ENCODE assay signal across 11 mouse cellular contexts in the genomic region with DNA sequence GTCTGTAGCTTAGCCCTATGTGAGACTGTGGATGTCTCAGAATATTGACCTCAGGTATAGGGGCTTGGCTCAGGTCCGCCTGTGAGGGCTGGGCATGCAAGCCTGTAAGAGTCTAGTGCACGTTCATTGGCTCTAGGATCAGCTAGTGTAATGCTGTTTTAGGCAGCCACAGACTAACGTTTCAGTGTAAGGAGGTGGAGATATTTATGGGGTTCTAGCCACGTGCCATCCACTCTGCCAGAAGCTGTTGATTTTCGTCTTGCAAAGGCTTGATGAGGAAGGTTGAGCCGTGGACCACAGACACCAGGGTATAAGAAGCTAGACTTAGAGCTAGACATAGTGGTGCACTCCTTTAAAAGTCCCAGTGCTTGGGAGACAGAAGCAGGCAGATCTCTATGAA. TPM values are rescaled to one million over a fixed set of nuclear protein-coding genes. Genes with fewer than 3 reads are reported as not detected.
A peak's percentile ranks its signal among the peaks of the same experiment; 100 is the strongest.
DNase-seq lines count a peak whose midpoint lies in the region; ATAC-seq and TF ChIP-seq lines count a peak whose summit lies in the region.
"Had no signal": no experiment of that assay in that cellular context is flagged by ENCODE, and none has a peak within 500 bp of the region (broad histone marks: within the 10 kb centered on the region; RNA-seq: fewer than 3 reads in every experiment).

No protein-coding gene starts in this region.

- DNase-seq in heart, embryonic 10.5 days (ENCODE audit: low spot score): no peak
- DNase-seq in heart, postnatal 36 days: no peak
- DNase-seq in lung, adult 2 months: no peak
- no peak for DNase-seq in urinary bladder, postnatal 14 days (ENCODE audit: low spot score)
- DNase-seq: B cell, adult 2 months; cerebellum, postnatal 14 days; heart, postnatal 14 days had no signal

- H3K4me3 ChIP-seq in heart, embryonic 10.5 days: no peak overlapping the region
- no peak overlapping the region for H3K4me3 ChIP-seq in lung, embryonic 16.5 days (ENCODE audit: low read length)
- no peak overlapping the region for H3K4me3 ChIP-seq in lung, adult 2 months (replicated peaks; ENCODE audit: extremely low read depth, low read depth, low read length)
- H3K4me3 ChIP-seq in intestine, embryonic 15.5 days (replicated peaks): no peak overlapping the region
- H3K4me3 ChIP-seq in stomach, embryonic 16.5 days (replicated peaks; ENCODE audit: low read length): no peak overlapping the region

- TF ChIP-seq CTCF in lung, adult 2 months (IDR thresholded peaks at IDR 0.05; ENCODE audit: insufficient read depth, low read length): no peak

- WGBS in heart, embryonic 10.5 days: 56% methylated on average over 6 of the region's 6 CpGs
- WGBS in lung, embryonic 16.5 days: 67% methylated on average over 6 of the region's 6 CpGs
- 45% methylated on average over 6 of the region's 6 CpGs for WGBS in lung, adult 2 months
- 63% methylated on average over 6 of the region's 6 CpGs for WGBS in intestine, embryonic 15.5 days
- WGBS in stomach, embryonic 16.5 days: 67% methylated on average over 6 of the region's 6 CpGs

- no peak for TF ChIP-seq POLR2A in lung, adult 2 months (IDR thresholded peaks at IDR 0.05; ENCODE audit: borderline replicate concordance, extremely low read depth, low read depth, low read length)

- H3K27me3 ChIP-seq in heart, embryonic 10.5 days (ENCODE audit: insufficient read depth, poor library complexity, severe bottlenecking): no peaks in the 10 kb centered on the region
- no peaks in the 10 kb centered on the region for H3K27me3 ChIP-seq in lung, embryonic 16.5 days (ENCODE audit: control insufficient read depth, insufficient read depth, low read depth, low read length)
- H3K27me3 ChIP-seq in intestine, embryonic 15.5 days (replicated peaks): no peaks in the 10 kb centered on the region
- no peaks in the 10 kb centered on the region for H3K27me3 ChIP-seq in stomach, embryonic 16.5 days (ENCODE audit: control insufficient read depth, insufficient read depth, low read length)

- intact Hi-C loops in heart, postnatal 36 days (cut with DNase I): no loop called here

- no peaks in the 10 kb centered on the region for H3K9me3 ChIP-seq in heart, embryonic 10.5 days
- no peaks in the 10 kb centered on the region for H3K9me3 ChIP-seq in lung, embryonic 16.5 days (ENCODE audit: control insufficient read depth, low read length)
- no peaks in the 10 kb centered on the region for H3K9me3 ChIP-seq in intestine, embryonic 15.5 days
- no peaks in the 10 kb centered on the region for H3K9me3 ChIP-seq in stomach, embryonic 16.5 days (replicated peaks; ENCODE audit: control insufficient read depth, low read length)

- H3K36me3 ChIP-seq in heart, embryonic 10.5 days: peaks cover 14% of the 10 kb centered on the region
- no peaks in the 10 kb centered on the region for H3K36me3 ChIP-seq in lung, embryonic 16.5 days (ENCODE audit: control insufficient read depth, insufficient read depth, low read length)
- no peaks in the 10 kb centered on the region for H3K36me3 ChIP-seq in intestine, embryonic 15.5 days
- H3K36me3 ChIP-seq in stomach, embryonic 16.5 days (ENCODE audit: control insufficient read depth, insufficient read depth, low read length): no peaks in the 10 kb centered on the region

- H3K27ac ChIP-seq in heart, embryonic 10.5 days: 0 out of 2 replicates have a peak overlapping the region, but pooled peaks have one; percentile 30
- 0 out of 2 replicates have a peak overlapping the region, but pooled peaks have one; percentile 20 for H3K27ac ChIP-seq in lung, embryonic 16.5 days (ENCODE audit: low read length)
- H3K27ac ChIP-seq in intestine, embryonic 15.5 days: peak overlapping the region; percentile 57
- peak overlapping the region; percentile 58 for H3K27ac ChIP-seq in stomach, embryonic 16.5 days (ENCODE audit: low read length)

- ATAC-seq in lung, embryonic 16.5 days (ENCODE audit: low read depth): no peak
- no peak for ATAC-seq in intestine, embryonic 15.5 days
- ATAC-seq in stomach, embryonic 16.5 days (ENCODE audit: insufficient read depth, low FRiP score): no peak
- no peak for ATAC-seq in CD4-positive, CD25-positive, alpha-beta regulatory T cell, adult 4 months

- H3K4me2 ChIP-seq in lung, embryonic 16.5 days (ENCODE audit: low read depth, low read length): no peak overlapping the region
- H3K4me2 ChIP-seq in intestine, embryonic 15.5 days (replicated peaks): peak overlapping the region; percentile 39
- H3K4me2 ChIP-seq in stomach, embryonic 16.5 days (ENCODE audit: low read depth, low read length): no peak overlapping the region

- H3K4me1 ChIP-seq in heart, embryonic 10.5 days: peaks cover 80% of the 10 kb centered on the region
- peaks cover 46% of the 10 kb centered on the region for H3K4me1 ChIP-seq in lung, embryonic 16.5 days (replicated peaks; ENCODE audit: control insufficient read depth, insufficient read depth, low read length)
- peaks cover 54% of the 10 kb centered on the region for H3K4me1 ChIP-seq in lung, adult 2 months (ENCODE audit: control insufficient read depth, insufficient read depth, low read length)
- H3K4me1 ChIP-seq in intestine, embryonic 15.5 days (replicated peaks): peaks cover 51% of the 10 kb centered on the region
- peaks cover 53% of the 10 kb centered on the region for H3K4me1 ChIP-seq in stomach, embryonic 16.5 days (ENCODE audit: control insufficient read depth, insufficient read depth, low read length)

- no peak overlapping the region for H3K9ac ChIP-seq in lung, embryonic 16.5 days (ENCODE audit: low read length)
- H3K9ac ChIP-seq in intestine, embryonic 15.5 days: no peak overlapping the region
- H3K9ac ChIP-seq in stomach, embryonic 16.5 days (ENCODE audit: low read length): no peak overlapping the region; the same call in 1 of the 2 replicates

RNA-seq across cellular contexts. Expression of a gene that starts 4.2 kb away (rescaled TPM):
- 450 and 452 TPM in 2 replicates for polyA plus RNA-seq in heart, embryonic 10.5 days (2016; fragmentation: Nextera tagmentation; extraction: Ambion mirVana)
- 100 to 1,000 TPM; 393 to 443 TPM for total RNA-seq in heart, postnatal 36 days (2021)
- polyA plus RNA-seq in lung, embryonic 16.5 days (2015; fragmentation: Nextera tagmentation; extraction: Ambion mirVana): 454 and 473 TPM in 2 replicates
- 152 and 172 TPM in 2 replicates for polyA plus RNA-seq in lung, adult 2 months (2012; rRNA removed)
- 410 and 425 TPM in 2 replicates for polyA plus RNA-seq in intestine, embryonic 15.5 days (2015; fragmentation: Nextera tagmentation; extraction: Ambion mirVana)
- polyA plus RNA-seq in stomach, embryonic 16.5 days (2015; fragmentation: Nextera tagmentation; extraction: Ambion mirVana): 421 and 434 TPM in 2 replicates
- 100 to 1,000 TPM; 479 to 616 TPM for polyA plus RNA-seq in CD4-positive, CD25-positive, alpha-beta regulatory T cell, adult 4 months (2017; shearing (Covaris generic))
